Mouse (Mus musculus) CH12.LX (cell line): ENCODE data around the gene Stpg1. TPM values are rescaled to one million over a fixed set of nuclear protein-coding genes. Genes with fewer than 3 reads are reported as not detected.

Experiments
- DNase-seq: peaks from one replicate; pipeline ENCODE4 v3.0.0-alpha.2; 2013; ENCODE audit errors: extremely low read depth
- H3K27ac ChIP-seq: 2 replicates; pipeline ENCODE4 v1.5.1; 2012; ENCODE audit warnings: low read depth, mild to moderate bottlenecking, control low read depth, moderate library complexity; ENCODE audit not compliant: insufficient read depth
- H3K27me3 ChIP-seq: replicated peaks from 2 replicates; pipeline ENCODE3; 2012; ENCODE audit warnings: inconsistent platforms
- H3K36me3 ChIP-seq, 2 experiments: replicated peaks in 1 of 2; 2 replicates each; pipeline versions ENCODE3 to v1.6.1; 2012; ENCODE audit warnings: inconsistent platforms in 1 of 2, low read length in 1 of 2, mild to moderate bottlenecking in 1 of 2, mixed read lengths in 1 of 2, moderate library complexity in 1 of 2; ENCODE audit not compliant: control insufficient read depth in 1 of 2, insufficient read depth in 1 of 2
- H3K4me1 ChIP-seq, 2 experiments: 2 replicates each; pipeline ENCODE4 v1.6.1; 2012; ENCODE audit warnings: inconsistent platforms in 1 of 2, moderate library complexity in 1 of 2; ENCODE audit not compliant: insufficient read depth in 2 of 2, control insufficient read depth in 1 of 2
- H3K4me2 ChIP-seq: 2 replicates; pipeline ENCODE4 v1.6.1; 2012; ENCODE audit warnings: low read depth, mild to moderate bottlenecking, control low read depth; ENCODE audit not compliant: poor library complexity, insufficient read depth, severe bottlenecking
- H3K4me3 ChIP-seq, 3 experiments: fragments of 150-350 bp in 1 of 3; sonication (generic) in 1 of 3; replicated peaks in 1 of 3; 2 replicates each; pipeline versions ENCODE3 to v1.5.1; 2011 to 2012; ENCODE audit warnings: low read depth in 2 of 3, low read length in 2 of 3, mild to moderate bottlenecking in 2 of 3, moderate library complexity in 2 of 3, control low read depth in 1 of 3, improper control_type of control experiment in 1 of 3, inconsistent platforms in 1 of 3, mixed read lengths in 1 of 3; ENCODE audit not compliant: poor library complexity in 1 of 3
- H3K79me2 ChIP-seq: replicated peaks from 2 replicates; pipeline ENCODE4 v1.6.1; 2012; ENCODE audit warnings: mild to moderate bottlenecking, moderate library complexity; ENCODE audit not compliant: control insufficient read depth, poor library complexity, insufficient read depth, severe bottlenecking; ENCODE audit errors: extremely low read depth
- H3K9ac ChIP-seq: 2 replicates; pipeline ENCODE4 v1.6.1; 2012; ENCODE audit warnings: low read depth, mild to moderate bottlenecking, control low read depth, moderate library complexity; ENCODE audit not compliant: insufficient read depth
- H3K9me3 ChIP-seq: replicated peaks from 2 replicates; pipeline ENCODE3; 2012; ENCODE audit warnings: low read length, inconsistent platforms, mixed read lengths
- BHLHE40 ChIP-seq: IDR thresholded peaks from 2 replicates; pipeline ENCODE4 v1.6.1; 2011; ENCODE audit warnings: mild to moderate bottlenecking, low read depth, low read length, improper control_type of control experiment
- CHD1 ChIP-seq: IDR thresholded peaks from 2 replicates; pipeline ENCODE4 v1.6.1; 2012; ENCODE audit warnings: low read depth, low read length, improper control_type of control experiment, inconsistent platforms
- CTCF ChIP-seq, 2 experiments: IDR thresholded peaks in 1 of 2; conservative IDR thresholded peaks in 1 of 2; 2 replicates each; pipeline ENCODE4 v1.5.1; 2011 to 2012; ENCODE audit warnings: low read depth in 2 of 2, low read length in 2 of 2, improper control_type of control experiment in 1 of 2, inconsistent platforms in 1 of 2, mild to moderate bottlenecking in 1 of 2, moderate library complexity in 1 of 2
- ELF1 ChIP-seq: IDR thresholded peaks from 2 replicates; pipeline ENCODE4 v1.6.1; 2014; ENCODE audit warnings: low read depth, mild to moderate bottlenecking, inconsistent platforms, low read length, improper control_type of control experiment
- EP300 ChIP-seq: IDR thresholded peaks from 2 replicates; pipeline ENCODE4 v1.6.1; 2011; ENCODE audit warnings: low read length, improper control_type of control experiment
- ETS1 ChIP-seq: conservative IDR thresholded peaks from 2 replicates; pipeline ENCODE4 v1.6.1; 2012; ENCODE audit warnings: low read depth, mild to moderate bottlenecking, inconsistent platforms, low read length, improper control_type of control experiment, moderate library complexity
- IRF4 ChIP-seq: IDR thresholded peaks from 2 replicates; pipeline ENCODE4 v1.6.1; 2014; ENCODE audit warnings: low read depth, mild to moderate bottlenecking, inconsistent platforms, low read length, improper control_type of control experiment
- KAT2A ChIP-seq: IDR thresholded peaks from 2 replicates; pipeline ENCODE4 v1.6.1; 2012; ENCODE audit warnings: low read length, improper control_type of control experiment, inconsistent platforms; ENCODE audit not compliant: insufficient replicate concordance
- MAFK ChIP-seq: IDR thresholded peaks from 2 replicates; pipeline ENCODE4 v1.6.1; 2011; ENCODE audit warnings: low read length, improper control_type of control experiment; ENCODE audit not compliant: insufficient replicate concordance
- MAX ChIP-seq: IDR thresholded peaks from 2 replicates; pipeline ENCODE4 v1.6.1; 2011; ENCODE audit warnings: low read length, improper control_type of control experiment
- MEF2A ChIP-seq: IDR thresholded peaks from 2 replicates; pipeline ENCODE4 v1.6.1; 2014; ENCODE audit warnings: low read depth, mild to moderate bottlenecking, inconsistent platforms, low read length, improper control_type of control experiment, borderline replicate concordance
- NELFE ChIP-seq: IDR thresholded peaks from 2 replicates; pipeline ENCODE4 v1.6.1; 2011; ENCODE audit warnings: low read depth, low read length, improper control_type of control experiment
- NRF1 ChIP-seq: IDR thresholded peaks from 2 replicates; pipeline ENCODE4 v1.6.1; 2014; ENCODE audit warnings: low read depth, mild to moderate bottlenecking, inconsistent platforms, low read length, improper control_type of control experiment, moderate library complexity
- POLR2A ChIP-seq: IDR thresholded peaks from 2 replicates; pipeline ENCODE4 v1.6.1; 2011; ENCODE audit warnings: low read depth, mild to moderate bottlenecking, improper control_type of control experiment, low read length
- POLR2AphosphoS2 ChIP-seq: IDR thresholded peaks from 2 replicates; pipeline ENCODE4 v1.6.1; 2011; ENCODE audit warnings: low read depth, low read length, improper control_type of control experiment
- RAD21 ChIP-seq: IDR thresholded peaks from 2 replicates; pipeline ENCODE4 v1.6.1; 2011; ENCODE audit warnings: low read depth, mild to moderate bottlenecking, low read length, improper control_type of control experiment, moderate library complexity
- RCOR1 ChIP-seq: conservative IDR thresholded peaks from 2 replicates; pipeline ENCODE4 v1.6.1; 2012; ENCODE audit warnings: low read depth, mild to moderate bottlenecking, inconsistent platforms, low read length, improper control_type of control experiment
- SMC3 ChIP-seq: IDR thresholded peaks from 2 replicates; pipeline ENCODE4 v1.6.1; 2011; ENCODE audit warnings: low read depth, low read length, improper control_type of control experiment
- TBP ChIP-seq: conservative IDR thresholded peaks from 2 replicates; pipeline ENCODE4 v1.6.1; 2011; ENCODE audit warnings: low read depth, low read length, improper control_type of control experiment
- UBTF ChIP-seq: IDR thresholded peaks from 2 replicates; pipeline ENCODE4 v1.6.1; 2012; ENCODE audit warnings: low read depth, mild to moderate bottlenecking, inconsistent platforms, low read length, improper control_type of control experiment, moderate library complexity
- USF2 ChIP-seq: conservative IDR thresholded peaks from 2 replicates; pipeline ENCODE4 v1.6.1; 2011; ENCODE audit warnings: low read depth, low read length, improper control_type of control experiment
- ZC3H11A ChIP-seq: IDR thresholded peaks from 2 replicates; pipeline ENCODE4 v1.6.1; 2012; ENCODE audit warnings: low read depth, mild to moderate bottlenecking, inconsistent platforms, low read length, improper control_type of control experiment
- ZMIZ1 ChIP-seq: IDR thresholded peaks from 2 replicates; pipeline ENCODE4 v1.6.1; 2012; ENCODE audit warnings: low read depth, mild to moderate bottlenecking, inconsistent platforms, low read length, improper control_type of control experiment
- dilution Hi-C: fragments of 300-500 bp; cut with MboI; formaldehyde crosslinking; loops from 2 replicates; pipeline ENCODE4 v1.14.3; 2020; ENCODE audit warnings: low sequenced_read_pairs; ENCODE audit not compliant: extremely low pct_unique_long_range_greater_than_20kb, extremely low pct_ligation_motif_present
- in situ Hi-C: fragments of 300-500 bp; cut with MboI; formaldehyde crosslinking; loops from 3 replicates; pipeline ENCODE4 v1.14.3; 2019; ENCODE audit warnings: low sequenced_read_pairs, low pct_ligation_motif_present, low pct_unique_long_range_greater_than_20kb, mixed read lengths
- polyA plus RNA-seq: library from polyadenylated mRNA; unstranded; fragments of >175 nt; gene quantifications from 2 replicates; pipeline ENCODE4 v1.2.1, GENCODE M21; 2012; ENCODE audit warnings: low read depth; ENCODE audit not compliant: insufficient read length
- total RNA-seq, 2 experiments: library from RNA; depleted of rRNA; stranded (reverse); fragments of 300-350 nt in 1 of 2; fragments of >200 nt in 1 of 2; gene quantifications; 2 replicates each; pipeline ENCODE4 v1.2.3; 2012 to 2014

Stpg1 gene
- total and polyA plus RNA-seq, 3 experiments, result not detected

- no peak for TF ChIP-seq RCOR1
- no peak for TF ChIP-seq NRF1
- no peak for TF ChIP-seq MEF2A
- peak; percentile 76 to 89 for TF ChIP-seq CTCF (conservative IDR thresholded peaks at IDR 0.05 in 1 of 2, IDR thresholded peaks at IDR 0.05 in 1 of 2; ENCODE audit: low read depth in 2 of 2, low read length in 2 of 2)
- peak; percentile 79 for TF ChIP-seq SMC3
- TF ChIP-seq NELFE, result no peak
- TF ChIP-seq USF2, result no peak
- TF ChIP-seq EP300, result no peak
- peak; percentile 74 for TF ChIP-seq RAD21
- TF ChIP-seq POLR2AphosphoS2, result no peak
- no peak for TF ChIP-seq KAT2A
- no peak for TF ChIP-seq BHLHE40
- no peak for TF ChIP-seq MAFK
- no peak for TF ChIP-seq UBTF
- TF ChIP-seq TBP, result no peak
- TF ChIP-seq ZC3H11A, result peak; percentile 43; the same call in 1 of the 2 replicates
- no peak for TF ChIP-seq ETS1
- no peak for TF ChIP-seq MAX
Observed at GRCm38 (mm10) chr4:135508419-135509039, 13.9 kb downstream of the Stpg1 start (continued).

GRCm38 (mm10) chr4:135509515-135509914 lies 14.9 kb downstream of the Stpg1 start:
- H3K79me2 ChIP-seq, result no peaks in the 10 kb centered on the region
- 0 out of 4 replicates have a peak, but pooled peaks cover 0 to 3% of the 10 kb centered on the region in 2 experiments for H3K4me1 ChIP-seq
- dilution Hi-C loops, result no loop called here
- H3K4me2 ChIP-seq, result no peak overlapping the region
- H3K27me3 ChIP-seq, result peaks cover 11% of the 10 kb centered on the region
- TF ChIP-seq MAFK (no peak), POLR2A (no peak), ETS1 (no peak), ZMIZ1 (no peak), CHD1 (no peak), ELF1 (no peak), IRF4 (no peak)
- DNase-seq, result no peak
- no peak overlapping the region for H3K4me3 ChIP-seq
- H3K36me3 ChIP-seq, result no peaks in the 10 kb centered on the region
- no peak overlapping the region for H3K27ac ChIP-seq
- in situ Hi-C loops, result no loop called here
- H3K9ac ChIP-seq, result no peak overlapping the region
- H3K9me3 ChIP-seq, result no peaks in the 10 kb centered on the region
